Mouse (Mus musculus): Measurements from ENCODE around the gene Gm21974. TPM values are rescaled to one million over a fixed set of nuclear protein-coding genes. Genes with fewer than 3 reads are reported as not detected.

The Gm21974 gene
- polyA plus RNA-seq, 1 experiment from 2014 or later, result 0.40 TPM

GRCm38 (mm10) chr7:127890798-127891197 lies 4.5 kb downstream of the Gm21974 start, which contains the start of gene Prss53:
Gene Prss53 (minus strand): TSS chr7:127890970.
- Histone ChIP-seq H3K9ac (replicated peaks; ENCODE audit: low read depth, low read length) (no peak within 1 kb of the TSS), H3K36me3 (ENCODE audit: control insufficient read depth, insufficient read depth, low read length) (peaks cover 34% of the 10 kb centered on the region), H3K4me2 (ENCODE audit: low read depth, low read length) (no peak within 1 kb of the TSS), H3K9me3 (ENCODE audit: control insufficient read depth, low read length) (no peaks in the 10 kb centered on the region), H3K4me1 (ENCODE audit: control insufficient read depth, insufficient read depth, low read length) (peaks cover 8% of the 10 kb centered on the region), H3K27ac (ENCODE audit: low read depth, low read length) (no peak within 1 kb of the TSS), H3K4me3 (ENCODE audit: low read depth, low read length) (no peak within 1 kb of the TSS), H3K27me3 (ENCODE audit: control insufficient read depth, insufficient read depth, low read length) (no peaks in the 10 kb centered on the region)
- 46% methylated on average over 4 of the region's 4 CpGs for WGBS
- ATAC-seq (ENCODE audit: low read depth), result no peak

- ATAC-seq (ENCODE audit: low read depth), result no peak
- H3K36me3 ChIP-seq (ENCODE audit: control insufficient read depth, insufficient read depth, low read length), result peaks cover 53% of the 10 kb centered on the region
- 76% methylated on average over 3 of the region's 3 CpGs for WGBS
Observed at GRCm38 (mm10) chr7:127888821-127889220, 6.4 kb downstream of the Gm21974 start.

GRCm38 (mm10) chr7:127887781-127888180 lies 7.5 kb downstream of the Gm21974 start:
- Histone ChIP-seq H3K27ac (ENCODE audit: low read depth, low read length) (no peak overlapping the region), H3K36me3 (ENCODE audit: control insufficient read depth, insufficient read depth, low read length) (peaks cover 61% of the 10 kb centered on the region), H3K9me3 (ENCODE audit: control insufficient read depth, low read length) (no peaks in the 10 kb centered on the region), H3K4me3 (ENCODE audit: low read depth, low read length) (no peak overlapping the region), H3K4me1 (ENCODE audit: control insufficient read depth, insufficient read depth, low read length) (peaks cover 5% of the 10 kb centered on the region; the same call in 1 of the 2 replicates), H3K9ac (replicated peaks; ENCODE audit: low read depth, low read length) (no peak overlapping the region), H3K4me2 (ENCODE audit: low read depth, low read length) (no peak overlapping the region), H3K27me3 (ENCODE audit: control insufficient read depth, insufficient read depth, low read length) (no peaks in the 10 kb centered on the region)
- no peak for ATAC-seq (ENCODE audit: low read depth)
- WGBS, result 87% methylated on average over 3 of the region's 3 CpGs

More at GRCm38 (mm10) chr7:127888821-127889220, 6.4 kb downstream of the Gm21974 start:
- H3K4me1 ChIP-seq (ENCODE audit: control insufficient read depth, insufficient read depth, low read length), result peaks cover 4% of the 10 kb centered on the region; the same call in 1 of the 2 replicates
- no peaks in the 10 kb centered on the region for H3K27me3 ChIP-seq (ENCODE audit: control insufficient read depth, insufficient read depth, low read length)
- no peak overlapping the region for H3K4me2 ChIP-seq (ENCODE audit: low read depth, low read length)
- no peaks in the 10 kb centered on the region for H3K9me3 ChIP-seq (ENCODE audit: control insufficient read depth, low read length)
- no peak overlapping the region for H3K9ac ChIP-seq (replicated peaks; ENCODE audit: low read depth, low read length)
- no peak overlapping the region for H3K4me3 ChIP-seq (ENCODE audit: low read depth, low read length)
- no peak overlapping the region for H3K27ac ChIP-seq (ENCODE audit: low read depth, low read length)

DNA sequence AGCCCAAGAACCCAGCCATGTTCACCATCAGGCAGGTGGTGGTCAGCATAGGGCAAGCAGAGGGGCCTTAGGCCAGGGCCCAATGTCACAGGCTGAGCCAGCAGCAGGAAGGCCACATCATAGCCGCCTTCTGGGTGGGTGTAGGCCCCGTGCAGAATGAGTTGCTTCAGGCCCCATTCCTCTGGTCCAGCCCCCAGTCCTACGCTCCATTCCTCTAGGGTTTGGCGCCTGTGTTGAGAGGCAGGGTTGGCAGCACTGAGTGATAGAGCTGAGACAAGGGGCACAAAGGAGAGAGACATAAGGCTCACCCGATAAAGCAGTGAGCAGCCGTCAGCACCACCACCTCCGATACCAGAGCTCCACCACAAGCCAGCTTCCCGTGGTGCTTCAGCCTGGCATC lies 8.1 kb downstream of the Gm21974 start:
- H3K4me1 ChIP-seq (ENCODE audit: control insufficient read depth, insufficient read depth, low read length), result peaks cover 5% of the 10 kb centered on the region; the same call in 1 of the 2 replicates
- ATAC-seq (ENCODE audit: low read depth), result no peak
- peaks cover 64% of the 10 kb centered on the region for H3K36me3 ChIP-seq (ENCODE audit: control insufficient read depth, insufficient read depth, low read length)
- no peak overlapping the region for H3K27ac ChIP-seq (ENCODE audit: low read depth, low read length)
- no peak overlapping the region for H3K9ac ChIP-seq (replicated peaks; ENCODE audit: low read depth, low read length)
- WGBS, result 88% methylated on average over 8 of the region's 8 CpGs
- no peaks in the 10 kb centered on the region for H3K9me3 ChIP-seq (ENCODE audit: control insufficient read depth, low read length)
- H3K4me2 ChIP-seq (ENCODE audit: low read depth, low read length), result no peak overlapping the region
- no peak overlapping the region for H3K4me3 ChIP-seq (ENCODE audit: low read depth, low read length)
- H3K27me3 ChIP-seq (ENCODE audit: control insufficient read depth, insufficient read depth, low read length), result no peaks in the 10 kb centered on the region

GRCm38 (mm10) chr7:127886551-127886950 lies 8.7 kb downstream of the Gm21974 start:
- Histone ChIP-seq H3K4me3 (ENCODE audit: low read depth, low read length) (no peak overlapping the region), H3K9me3 (ENCODE audit: control insufficient read depth, low read length) (no peaks in the 10 kb centered on the region), H3K9ac (replicated peaks; ENCODE audit: low read depth, low read length) (no peak overlapping the region), H3K27me3 (ENCODE audit: control insufficient read depth, insufficient read depth, low read length) (no peaks in the 10 kb centered on the region), H3K4me2 (ENCODE audit: low read depth, low read length) (no peak overlapping the region), H3K27ac (ENCODE audit: low read depth, low read length) (no peak overlapping the region), H3K36me3 (ENCODE audit: control insufficient read depth, insufficient read depth, low read length) (peaks cover 69% of the 10 kb centered on the region), H3K4me1 (ENCODE audit: control insufficient read depth, insufficient read depth, low read length) (peaks cover 5% of the 10 kb centered on the region; the same call in 1 of the 2 replicates)
- no peak for ATAC-seq (ENCODE audit: low read depth)
- WGBS, result 92% methylated on average over 6 of the region's 6 CpGs

- no peak for ATAC-seq (ENCODE audit: low read depth)
- Histone ChIP-seq H3K27ac (ENCODE audit: low read depth, low read length) (no peak overlapping the region), H3K9ac (replicated peaks; ENCODE audit: low read depth, low read length) (no peak overlapping the region), H3K9me3 (ENCODE audit: control insufficient read depth, low read length) (no peaks in the 10 kb centered on the region), H3K4me1 (ENCODE audit: control insufficient read depth, insufficient read depth, low read length) (peaks cover 5% of the 10 kb centered on the region; the same call in 1 of the 2 replicates), H3K4me3 (ENCODE audit: low read depth, low read length) (no peak overlapping the region), H3K4me2 (ENCODE audit: low read depth, low read length) (no peak overlapping the region), H3K36me3 (ENCODE audit: control insufficient read depth, insufficient read depth, low read length) (peaks cover 74% of the 10 kb centered on the region), H3K27me3 (ENCODE audit: control insufficient read depth, insufficient read depth, low read length) (no peaks in the 10 kb centered on the region)
- 75% methylated on average over 6 of the region's 6 CpGs for WGBS
Observed at GRCm38 (mm10) chr7:127885951-127886350, 9.3 kb downstream of the Gm21974 start.

DNA sequence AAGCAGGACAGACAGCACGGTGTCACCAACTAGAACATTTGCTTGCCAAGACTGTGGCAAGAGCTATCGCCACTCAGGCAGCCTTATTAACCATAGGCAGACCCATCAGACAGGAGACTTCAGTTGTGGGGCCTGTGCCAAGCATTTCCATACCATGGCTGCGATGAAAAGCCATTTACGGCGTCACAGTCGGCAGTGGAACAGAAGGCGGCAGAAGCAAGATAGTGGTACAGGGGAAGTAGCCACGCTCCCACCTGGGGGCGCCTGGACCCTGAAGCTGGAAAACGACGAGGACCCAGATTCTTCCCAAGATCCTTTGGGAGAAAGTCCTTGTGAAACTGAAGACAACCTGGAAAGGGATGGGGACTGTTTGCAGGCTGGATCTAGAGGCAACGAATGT lies 14.8 kb downstream of the Gm21974 start:
- WGBS, result 85% methylated on average over 12 of the region's 12 CpGs
- H3K27ac ChIP-seq (ENCODE audit: low read depth, low read length), result no peak overlapping the region
- H3K4me2 ChIP-seq (ENCODE audit: low read depth, low read length), result no peak overlapping the region
- no peak overlapping the region for H3K9ac ChIP-seq (replicated peaks; ENCODE audit: low read depth, low read length)
- H3K4me1 ChIP-seq (ENCODE audit: control insufficient read depth, insufficient read depth, low read length), result 0 out of 2 replicates have a peak, but pooled peaks cover 9% of the 10 kb centered on the region
- H3K36me3 ChIP-seq (ENCODE audit: control insufficient read depth, insufficient read depth, low read length), result peaks cover 62% of the 10 kb centered on the region
- no peak for ATAC-seq (ENCODE audit: low read depth)
- H3K4me3 ChIP-seq (ENCODE audit: low read depth, low read length), result no peak overlapping the region
- no peaks in the 10 kb centered on the region for H3K27me3 ChIP-seq (ENCODE audit: control insufficient read depth, insufficient read depth, low read length)
- H3K9me3 ChIP-seq (ENCODE audit: control insufficient read depth, low read length), result no peaks in the 10 kb centered on the region

GRCm38 (mm10) chr7:127879301-127879700 lies 16.0 kb downstream of the Gm21974 start:
- Histone ChIP-seq H3K9me3 (ENCODE audit: control insufficient read depth, low read length) (no peaks in the 10 kb centered on the region), H3K27me3 (ENCODE audit: control insufficient read depth, insufficient read depth, low read length) (0 out of 2 replicates have a peak, but pooled peaks cover 2% of the 10 kb centered on the region), H3K36me3 (ENCODE audit: control insufficient read depth, insufficient read depth, low read length) (peaks cover 51% of the 10 kb centered on the region), H3K9ac (replicated peaks; ENCODE audit: low read depth, low read length) (no peak overlapping the region), H3K4me1 (ENCODE audit: control insufficient read depth, insufficient read depth, low read length) (peaks cover 14% of the 10 kb centered on the region), H3K4me3 (ENCODE audit: low read depth, low read length) (no peak overlapping the region), H3K4me2 (ENCODE audit: low read depth, low read length) (no peak overlapping the region), H3K27ac (ENCODE audit: low read depth, low read length) (no peak overlapping the region)
- 94% methylated on average over 9 of the region's 9 CpGs for WGBS
- no peak for ATAC-seq (ENCODE audit: low read depth)

- no peaks in the 10 kb centered on the region for H3K9me3 ChIP-seq (ENCODE audit: control insufficient read depth, low read length)
- peak; percentile 62 for ATAC-seq (ENCODE audit: low read depth)
- H3K36me3 ChIP-seq (ENCODE audit: control insufficient read depth, insufficient read depth, low read length), result peaks cover 28% of the 10 kb centered on the region
- peak within 1 kb of the TSS; percentile 74 for H3K4me2 ChIP-seq (ENCODE audit: low read depth, low read length)
- H3K9ac ChIP-seq (replicated peaks; ENCODE audit: low read depth, low read length), result peak within 1 kb of the TSS; percentile 97
- under 1% methylated on average over 60 of the region's 60 CpGs for WGBS
- H3K4me1 ChIP-seq (ENCODE audit: control insufficient read depth, insufficient read depth, low read length), result peaks cover 22% of the 10 kb centered on the region
- H3K27me3 ChIP-seq (ENCODE audit: control insufficient read depth, insufficient read depth, low read length), result 0 out of 2 replicates have a peak, but pooled peaks cover 2% of the 10 kb centered on the region
- H3K27ac ChIP-seq (ENCODE audit: low read depth, low read length), result peak within 1 kb of the TSS; percentile 99
- peak within 1 kb of the TSS; percentile 92 for H3K4me3 ChIP-seq (ENCODE audit: low read depth, low read length)
Observed at GRCm38 (mm10) chr7:127876467-127877348, 18.5 kb downstream of the Gm21974 start, which contains the start of gene Zfp668. Gene Zfp668 (minus strand): TSS chr7:127876828.
